Mouse (Mus musculus): Measurements from ENCODE around the gene Kcnj10. TPM values are rescaled to one million over a fixed set of nuclear protein-coding genes. Genes with fewer than 3 reads are reported as not detected.

Gene Kcnj10
- polyA plus RNA-seq, 1 experiment from 2014 or later: 2.1 TPM

DNA sequence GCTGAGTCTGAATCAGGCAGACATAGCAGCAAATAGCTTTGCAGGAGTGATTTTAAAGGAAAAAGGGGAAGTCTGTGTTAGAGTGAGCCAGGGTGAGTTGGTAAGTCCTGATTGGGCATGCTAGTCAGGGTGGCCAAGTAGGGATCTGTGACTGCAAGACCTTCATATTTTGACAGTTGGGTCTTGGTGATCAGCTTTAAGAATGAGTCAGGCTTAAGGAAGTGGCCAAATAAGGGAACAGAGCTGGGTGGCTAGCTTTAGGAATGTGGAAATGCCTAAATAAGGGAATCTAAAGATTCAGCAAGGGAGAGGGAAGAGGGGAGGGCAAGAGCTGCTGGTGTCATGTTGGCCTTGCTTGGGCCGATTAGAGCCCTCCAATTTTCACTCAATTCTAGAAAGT lies 82.4 kb downstream of the Kcnj10 start:
- 64% methylated on average over 1 of the region's 1 CpGs for WGBS
- Histone ChIP-seq H3K4me1 (replicated peaks; ENCODE audit: control insufficient read depth, insufficient read depth, low read length) (no peaks in the 10 kb centered on the region), H3K27ac (ENCODE audit: low read length) (no peak overlapping the region), H3K9me3 (ENCODE audit: control insufficient read depth, low read length) (no peaks in the 10 kb centered on the region), H3K27me3 (replicated peaks; ENCODE audit: control insufficient read depth, insufficient read depth, low read length) (no peaks in the 10 kb centered on the region), H3K36me3 (ENCODE audit: control insufficient read depth, insufficient read depth) (no peaks in the 10 kb centered on the region), H3K4me3 (replicated peaks; ENCODE audit: low read length) (no peak overlapping the region), H3K9ac (replicated peaks; ENCODE audit: low read depth, low read length) (no peak overlapping the region), H3K4me2 (ENCODE audit: low read length) (no peak overlapping the region)
- no peak for ATAC-seq

Other genes with a start within 250 kb of the Kcnj10 start
- 155 and 157 TPM in 2 replicates for gene Pex19, start 214.5 kb upstream of the Kcnj10 start, polyA plus RNA-seq (2015; fragmentation: Nextera tagmentation; extraction: Ambion mirVana)
- 106 and 107 TPM in 2 replicates for gene Dcaf8, start 193.1 kb upstream of the Kcnj10 start, polyA plus RNA-seq (2015; fragmentation: Nextera tagmentation; extraction: Ambion mirVana)
- gene Pea15a, start 134.4 kb upstream of the Kcnj10 start, polyA plus RNA-seq (2015; fragmentation: Nextera tagmentation; extraction: Ambion mirVana): 472 and 511 TPM in 2 replicates
- 4.7 and 7.2 TPM in 2 replicates for gene Casq1, start 121.3 kb upstream of the Kcnj10 start, polyA plus RNA-seq (2015; fragmentation: Nextera tagmentation; extraction: Ambion mirVana)
- gene Atp1a4, start 82.8 kb upstream of the Kcnj10 start, polyA plus RNA-seq (2015; fragmentation: Nextera tagmentation; extraction: Ambion mirVana): 0.11 TPM in 1 of 2 replicates, not detected in the other
- gene Igsf8, start 79.6 kb upstream of the Kcnj10 start, polyA plus RNA-seq (2015; fragmentation: Nextera tagmentation; extraction: Ambion mirVana): 136 and 152 TPM in 2 replicates
- gene Atp1a2, start 43.1 kb upstream of the Kcnj10 start, polyA plus RNA-seq (2015; fragmentation: Nextera tagmentation; extraction: Ambion mirVana): 42.4 and 47.1 TPM in 2 replicates
- gene Kcnj9, start 11.9 kb upstream of the Kcnj10 start, polyA plus RNA-seq (2015; fragmentation: Nextera tagmentation; extraction: Ambion mirVana): 2.6 and 4.2 TPM in 2 replicates
- gene Pigm, start 35.3 kb downstream of the Kcnj10 start, polyA plus RNA-seq (2015; fragmentation: Nextera tagmentation; extraction: Ambion mirVana): 4.5 and 4.7 TPM in 2 replicates
- not detected in 2 replicates for gene Slamf9, start 134.1 kb downstream of the Kcnj10 start, polyA plus RNA-seq (2015; fragmentation: Nextera tagmentation; extraction: Ambion mirVana)
- 60.9 and 89.9 TPM in 2 replicates for gene Igsf9, start 140.6 kb downstream of the Kcnj10 start, polyA plus RNA-seq (2015; fragmentation: Nextera tagmentation; extraction: Ambion mirVana)
- gene Tagln2, start 158.8 kb downstream of the Kcnj10 start, polyA plus RNA-seq (2015; fragmentation: Nextera tagmentation; extraction: Ambion mirVana): 53.4 and 56.8 TPM in 2 replicates
- 1.8 and 3.0 TPM in 2 replicates for gene Cfap45, start 179.6 kb downstream of the Kcnj10 start, polyA plus RNA-seq (2015; fragmentation: Nextera tagmentation; extraction: Ambion mirVana)
- 0.14 TPM in 1 of 2 replicates, not detected in the other for gene Vsig8, start 214.7 kb downstream of the Kcnj10 start, polyA plus RNA-seq (2015; fragmentation: Nextera tagmentation; extraction: Ambion mirVana)
- gene Slamf8, start 249.4 kb downstream of the Kcnj10 start, polyA plus RNA-seq (2015; fragmentation: Nextera tagmentation; extraction: Ambion mirVana): not detected in 2 replicates